Mouse (Mus musculus) stomach, postnatal 0 days (tissue): ENCODE results near the gene Prrg1. TPM values are rescaled to one million over a fixed set of nuclear protein-coding genes. Genes with fewer than 3 reads are reported as not detected.
A peak's percentile ranks its signal among the peaks of the same experiment; 100 is the strongest.

Experiments used
- ATAC-seq: fragments of 200-750 bp; cut with Nextera tagmentation; 2 replicates; pipeline ENCODE4 v1.8.0; 2017; ENCODE audit not compliant: low FRiP score, low TSS enrichment
- DNase-seq: peaks from one replicate; pipeline ENCODE4 v3.0.0-alpha.2; 2016; ENCODE audit warnings: low spot score
- H3K27ac ChIP-seq: fragments of 300-500 bp; sonication (generic); replicated peaks from 2 replicates; pipeline ENCODE4 v1.5.1; 2014; ENCODE audit warnings: mild to moderate bottlenecking, control low read depth
- H3K27me3 ChIP-seq: fragments of 300-500 bp; sonication (generic); 2 replicates; pipeline ENCODE4 v1.6.1; 2014; ENCODE audit warnings: low read length; ENCODE audit not compliant: control insufficient read depth, insufficient read depth
- H3K36me3 ChIP-seq: fragments of 300-500 bp; sonication (generic); 2 replicates; pipeline ENCODE4 v1.6.1; 2014; ENCODE audit warnings: low read length, mixed read lengths; ENCODE audit not compliant: control insufficient read depth, insufficient read depth
- H3K4me1 ChIP-seq: fragments of 300-500 bp; sonication (generic); replicated peaks from 2 replicates; pipeline ENCODE4 v1.6.1; 2014; ENCODE audit warnings: antibody characterized with exemption; ENCODE audit not compliant: control insufficient read depth, insufficient read depth
- H3K4me2 ChIP-seq: fragments of 300-500 bp; sonication (generic); replicated peaks from 2 replicates; pipeline ENCODE4 v1.6.1; 2014; ENCODE audit warnings: low read depth, mild to moderate bottlenecking, control low read depth, moderate library complexity
- H3K4me3 ChIP-seq: fragments of 300-500 bp; sonication (generic); 2 replicates; pipeline ENCODE4 v1.5.1; 2014; ENCODE audit warnings: low read depth, low read length, control low read depth
- H3K9ac ChIP-seq: fragments of 300-500 bp; sonication (generic); 2 replicates; pipeline ENCODE4 v1.6.1; 2014; ENCODE audit warnings: mild to moderate bottlenecking, low read length, control low read depth, mixed read lengths
- H3K9me3 ChIP-seq: fragments of 300-500 bp; sonication (generic); 2 replicates; pipeline ENCODE4 v1.6.1; 2016; ENCODE audit warnings: low read length; ENCODE audit not compliant: control insufficient read depth
- CTCF ChIP-seq: IDR thresholded peaks from 2 replicates; pipeline ENCODE4 v1.5.1; 2016; ENCODE audit warnings: antibody characterized with exemption, low read depth, mild to moderate bottlenecking, moderate library complexity
- EP300 ChIP-seq: optimal IDR thresholded peaks from 2 replicates; pipeline ENCODE3; 2016; ENCODE audit warnings: antibody characterized with exemption
- WGBS: fragments of 180-500 bp; shearing (Covaris S2); extraction: QIAGEN DNeasy Blood & Tissue Kit; methylation state at CpG from one replicate; pipeline ENCODE4 v1.1.7; 2014; 5-methylcytosine and 5-hydroxymethylcytosine counted together
- polyA plus RNA-seq: library from polyadenylated mRNA; unstranded; fragments of >200 nt; fragmentation: Nextera tagmentation; extraction: Ambion mirVana; gene quantifications from 2 replicates; pipeline ENCODE4 v1.2.1, GENCODE M21; 2015

Prrg1 gene
- polyA plus RNA-seq, 1 experiment from 2014 or later, result 3.0 TPM

- Histone ChIP-seq H3K4me3 (no peak overlapping the region), H3K27me3 (no peaks in the 10 kb centered on the region), H3K4me1 (no peaks in the 10 kb centered on the region), H3K9me3 (no peaks in the 10 kb centered on the region), H3K27ac (no peak overlapping the region), H3K36me3 (no peaks in the 10 kb centered on the region), H3K9ac (no peak overlapping the region), H3K4me2 (no peak overlapping the region)
- ATAC-seq (no peak), DNase-seq (no peak)
- WGBS, result 42% methylated on average over 1 of the region's 1 CpGs
- no peak for TF ChIP-seq CTCF
- TF ChIP-seq EP300, result no peak
Observed at GRCm38 (mm10) chrX:78552704-78553103, 31.0 kb downstream of the Prrg1 start.

GRCm38 (mm10) chrX:78547696-78548095, 36.0 kb downstream of the Prrg1 start:
- whole genome bisulfite sequencing, result 36% methylated on average over 1 of the region's 1 CpGs
- no peak overlapping the region for H3K4me2 ChIP-seq
- TF ChIP-seq EP300, result no peak
- no peak for TF ChIP-seq CTCF
- H3K27me3 ChIP-seq, result no peaks in the 10 kb centered on the region
- no peak overlapping the region for H3K4me3 ChIP-seq
- no peaks in the 10 kb centered on the region for H3K9me3 ChIP-seq
- DNase-seq (no peak), ATAC-seq (no peak)
- H3K36me3 ChIP-seq, result no peaks in the 10 kb centered on the region
- H3K4me1 ChIP-seq, result no peaks in the 10 kb centered on the region
- H3K9ac ChIP-seq, result no peak overlapping the region
- no peak overlapping the region for H3K27ac ChIP-seq

GRCm38 (mm10) chrX:78539734-78540133, 44.0 kb downstream of the Prrg1 start:
- no peak overlapping the region for H3K4me2 ChIP-seq
- no peak for TF ChIP-seq EP300
- TF ChIP-seq CTCF, result peak; percentile 41
- no peaks in the 10 kb centered on the region for H3K36me3 ChIP-seq

GRCm38 (mm10) chrX:78538632-78539316, 44.9 kb downstream of the Prrg1 start:
- H3K4me3 ChIP-seq, result no peak overlapping the region
- DNase-seq, result no peak
- no peak overlapping the region for H3K4me2 ChIP-seq
- ATAC-seq, result no peak
- H3K27ac ChIP-seq, result no peak overlapping the region
- H3K4me1 ChIP-seq, result no peaks in the 10 kb centered on the region
- no peaks in the 10 kb centered on the region for H3K9me3 ChIP-seq
- TF ChIP-seq EP300, result no peak
- no peak for TF ChIP-seq CTCF
- H3K36me3 ChIP-seq, result no peaks in the 10 kb centered on the region
- WGBS, result 55% methylated on average over 2 of the region's 2 CpGs
- H3K27me3 ChIP-seq, result no peaks in the 10 kb centered on the region
- H3K9ac ChIP-seq, result no peak overlapping the region

More at GRCm38 (mm10) chrX:78539734-78540133, 44.0 kb downstream of the Prrg1 start:
- Histone ChIP-seq H3K27me3 (no peaks in the 10 kb centered on the region), H3K9ac (no peak overlapping the region), H3K4me3 (no peak overlapping the region), H3K9me3 (no peaks in the 10 kb centered on the region), H3K4me1 (no peaks in the 10 kb centered on the region), H3K27ac (no peak overlapping the region)
- ATAC-seq, result no peak
- DNase-seq, result no peak

- no peak overlapping the region for H3K9ac ChIP-seq
- no peaks in the 10 kb centered on the region for H3K9me3 ChIP-seq
- H3K27me3 ChIP-seq, result no peaks in the 10 kb centered on the region
- DNase-seq, result no peak
- TF ChIP-seq EP300 (no peak), CTCF (no peak)
- no peak overlapping the region for H3K27ac ChIP-seq
- H3K4me2 ChIP-seq, result no peak overlapping the region
- WGBS, result 75% methylated on average over 2 of the region's 2 CpGs
- no peak for ATAC-seq
- no peak overlapping the region for H3K4me3 ChIP-seq
- no peaks in the 10 kb centered on the region for H3K36me3 ChIP-seq
- no peaks in the 10 kb centered on the region for H3K4me1 ChIP-seq
Observed at GRCm38 (mm10) chrX:78518301-78518700, 65.4 kb downstream of the Prrg1 start.

GRCm38 (mm10) chrX:78482987-78483386, 100.7 kb downstream of the Prrg1 start:
- H3K27me3 ChIP-seq, result no peaks in the 10 kb centered on the region
- H3K4me1 ChIP-seq, result no peaks in the 10 kb centered on the region
- no peaks in the 10 kb centered on the region for H3K9me3 ChIP-seq
- WGBS, result 86% methylated on average over 2 of the region's 2 CpGs
- TF ChIP-seq CTCF (no peak), EP300 (no peak)
- H3K4me2 ChIP-seq, result no peak overlapping the region
- DNase-seq (no peak), ATAC-seq (no peak)
- no peak overlapping the region for H3K27ac ChIP-seq
- H3K4me3 ChIP-seq, result no peak overlapping the region
- no peaks in the 10 kb centered on the region for H3K36me3 ChIP-seq
- H3K9ac ChIP-seq, result no peak overlapping the region
